ENCODE assay signal across 8 mouse cellular contexts in genomic region chr15:89309962-89310498, GRCm38 (mm10). TPM values are rescaled to one million over a fixed set of nuclear protein-coding genes. Genes with fewer than 3 reads are reported as not detected.
A peak's percentile ranks its signal among the peaks of the same experiment; 100 is the strongest.
DNase-seq lines count a peak whose midpoint lies in the region; ATAC-seq and TF ChIP-seq lines count a peak whose summit lies in the region.

No protein-coding gene starts in this region.

- peak; percentile 41 for DNase-seq in forebrain, embryonic 14.5 days (ENCODE audit: low spot score)
- no peak for DNase-seq in stomach, postnatal 0 days (ENCODE audit: low spot score)
- no peak for DNase-seq in retina, postnatal 1 day
- no peak for DNase-seq in ovary, postnatal 14 days (ENCODE audit: low spot score)

- no peak overlapping the region for H3K4me3 ChIP-seq in forebrain, embryonic 14.5 days (ENCODE audit: low read depth, low read length)
- no peak overlapping the region for H3K4me3 ChIP-seq in forebrain, embryonic 16.5 days (replicated peaks; ENCODE audit: low read length)
- H3K4me3 ChIP-seq in C2C12 (ENCODE audit: insufficient read depth, poor library complexity, severe bottlenecking), result no peak overlapping the region
- H3K4me3 ChIP-seq in liver, embryonic 15.5 days (replicated peaks), result no peak overlapping the region
- no peak overlapping the region for H3K4me3 ChIP-seq in stomach, postnatal 0 days (ENCODE audit: low read depth, low read length)

- TF ChIP-seq CTCF in C2C12 (IDR thresholded peaks at IDR 0.05; ENCODE audit: control insufficient read depth, insufficient read depth, insufficient read length), result no peak
- TF ChIP-seq CTCF in stomach, postnatal 0 days (IDR thresholded peaks at IDR 0.05; ENCODE audit: low read depth), result no peak

- H3K79me2 ChIP-seq in C2C12 (ENCODE audit: control insufficient read depth, insufficient read depth), result peaks cover 100% of the 10 kb centered on the region

- no peaks in the 10 kb centered on the region for H3K27me3 ChIP-seq in forebrain, embryonic 14.5 days (replicated peaks; ENCODE audit: control insufficient read depth, insufficient read depth, low read length)
- H3K27me3 ChIP-seq in forebrain, embryonic 16.5 days (replicated peaks; ENCODE audit: control insufficient read depth, insufficient read depth, low read length), result no peaks in the 10 kb centered on the region
- H3K27me3 ChIP-seq in C2C12 (ENCODE audit: control insufficient read depth, insufficient read depth, insufficient read length), result no peaks in the 10 kb centered on the region
- no peaks in the 10 kb centered on the region for H3K27me3 ChIP-seq in liver, embryonic 15.5 days
- no peaks in the 10 kb centered on the region for H3K27me3 ChIP-seq in stomach, postnatal 0 days (ENCODE audit: control insufficient read depth, insufficient read depth, low read length)

- H3K9me3 ChIP-seq in forebrain, embryonic 14.5 days (replicated peaks; ENCODE audit: control insufficient read depth, low read length), result no peaks in the 10 kb centered on the region
- no peaks in the 10 kb centered on the region for H3K9me3 ChIP-seq in forebrain, embryonic 16.5 days (ENCODE audit: control insufficient read depth, low read length)
- no peaks in the 10 kb centered on the region for H3K9me3 ChIP-seq in liver, embryonic 15.5 days (replicated peaks)
- H3K9me3 ChIP-seq in stomach, postnatal 0 days (ENCODE audit: control insufficient read depth, low read length), result no peaks in the 10 kb centered on the region

- no peak overlapping the region for H3K4me2 ChIP-seq in forebrain, embryonic 14.5 days (ENCODE audit: low read length)
- no peak overlapping the region for H3K4me2 ChIP-seq in forebrain, embryonic 16.5 days (ENCODE audit: low read length)
- H3K4me2 ChIP-seq in liver, embryonic 15.5 days, result no peak overlapping the region
- no peak overlapping the region for H3K4me2 ChIP-seq in stomach, postnatal 0 days (replicated peaks; ENCODE audit: low read depth)

- ATAC-seq in forebrain, embryonic 14.5 days, result no peak
- ATAC-seq in forebrain, embryonic 16.5 days, result no peak
- ATAC-seq in common myeloid progenitor, adult 5-6 weeks (replicated peaks; ENCODE audit: low read depth, poor library complexity, severe bottlenecking), result peak; percentile 68
- 0 out of 2 replicates have a peak, but pooled peaks have one; percentile 3 for ATAC-seq in liver, embryonic 15.5 days (ENCODE audit: insufficient read depth)
- no peak for ATAC-seq in stomach, postnatal 0 days (ENCODE audit: low FRiP score, low TSS enrichment)

- peak overlapping the region; percentile 54 for H3ac ChIP-seq in C2C12 (ENCODE audit: control insufficient read depth, insufficient read length, low read depth)

- TF ChIP-seq EP300 in stomach, postnatal 0 days (optimal IDR thresholded peaks at IDR 0.05), result no peak

- H3K9ac ChIP-seq in forebrain, embryonic 14.5 days (ENCODE audit: low read length), result peak overlapping the region; percentile 26; the same call in 1 of the 2 replicates
- no peak overlapping the region for H3K9ac ChIP-seq in forebrain, embryonic 16.5 days (replicated peaks; ENCODE audit: low read depth, low read length)
- no peak overlapping the region for H3K9ac ChIP-seq in liver, embryonic 15.5 days
- H3K9ac ChIP-seq in stomach, postnatal 0 days (ENCODE audit: low read length), result 0 out of 2 replicates have a peak overlapping the region, but pooled peaks have one; percentile 13

- 69% methylated on average over 6 of the region's 6 CpGs for WGBS in forebrain, embryonic 14.5 days
- WGBS in forebrain, embryonic 16.5 days, result 50% methylated on average over 6 of the region's 6 CpGs
- WGBS in liver, embryonic 15.5 days (ENCODE audit: insufficient replicate concordance), result 20% methylated on average over 6 of the region's 6 CpGs
- 31% methylated on average over 6 of the region's 6 CpGs for WGBS in stomach, postnatal 0 days

- peaks cover 18% of the 10 kb centered on the region for H3K4me1 ChIP-seq in forebrain, embryonic 14.5 days (ENCODE audit: control insufficient read depth, insufficient read depth, low read length)
- H3K4me1 ChIP-seq in forebrain, embryonic 16.5 days (replicated peaks; ENCODE audit: control insufficient read depth, insufficient read depth, low read length), result peaks cover 37% of the 10 kb centered on the region
- peaks cover 72% of the 10 kb centered on the region for H3K4me1 ChIP-seq in liver, embryonic 15.5 days (replicated peaks)
- peaks cover 2% of the 10 kb centered on the region; the same call in 1 of the 2 replicates for H3K4me1 ChIP-seq in stomach, postnatal 0 days (replicated peaks; ENCODE audit: control insufficient read depth, insufficient read depth)

- peaks cover 28% of the 10 kb centered on the region for H3K36me3 ChIP-seq in forebrain, embryonic 14.5 days (ENCODE audit: control insufficient read depth, insufficient read depth, low read length)
- peaks cover 2% of the 10 kb centered on the region for H3K36me3 ChIP-seq in forebrain, embryonic 16.5 days (ENCODE audit: control insufficient read depth, insufficient read depth)
- peaks cover 29% of the 10 kb centered on the region for H3K36me3 ChIP-seq in C2C12 (ENCODE audit: control insufficient read depth, insufficient read depth)
- H3K36me3 ChIP-seq in liver, embryonic 15.5 days (replicated peaks), result peaks cover 20% of the 10 kb centered on the region
- peaks cover 16% of the 10 kb centered on the region for H3K36me3 ChIP-seq in stomach, postnatal 0 days (ENCODE audit: control insufficient read depth, insufficient read depth, low read length)

- peaks cover 81% of the 10 kb centered on the region for H3K79me3 ChIP-seq in C2C12 (ENCODE audit: low read depth)

- H3K27ac ChIP-seq in forebrain, embryonic 14.5 days (ENCODE audit: low read depth, low read length), result 0 out of 2 replicates have a peak overlapping the region, but pooled peaks have one; percentile 15
- H3K27ac ChIP-seq in forebrain, embryonic 16.5 days (ENCODE audit: low read length), result no peak overlapping the region
- H3K27ac ChIP-seq in liver, embryonic 15.5 days (replicated peaks), result no peak overlapping the region
- H3K27ac ChIP-seq in stomach, postnatal 0 days (replicated peaks), result no peak overlapping the region

TF ChIP-seq in C2C12, 6 proteins besides CTCF, POLR2A, EP300 and RAD21:
- TF ChIP-seq USF1 (IDR thresholded peaks at IDR 0.05; ENCODE audit: low read depth) (no peak), FOSL1 (IDR thresholded peaks at IDR 0.05; ENCODE audit: insufficient read depth, low read length, poor library complexity, severe bottlenecking) (peak; percentile 56), MYOD1 (IDR thresholded peaks at IDR 0.05; ENCODE audit: control insufficient read depth, insufficient read length, low read depth) (peak; percentile 98), CEBPB (IDR thresholded peaks at IDR 0.05; ENCODE audit: low read depth) (no peak), MAX (IDR thresholded peaks at IDR 0.05) (peak; percentile 90), MYOG (IDR thresholded peaks at IDR 0.05; ENCODE audit: control insufficient read depth, extremely low read depth, insufficient read length) (no peak)

RNA-seq across cellular contexts. Expression of gene Sbf1, which starts 5.1 kb away (rescaled TPM):
- polyA plus RNA-seq in forebrain, embryonic 14.5 days (2014; fragmentation: Nextera tagmentation; extraction: Ambion mirVana), result 61.8 and 82.8 TPM in 2 replicates
- 81.8 and 97.2 TPM in 2 replicates for polyA plus RNA-seq in forebrain, embryonic 16.5 days (2015; fragmentation: Nextera tagmentation; extraction: Ambion mirVana)
- polyA plus RNA-seq in C2C12 (2012; fragmentation: generic; extraction: Trizol), result 143 TPM
- total RNA-seq in common myeloid progenitor, adult 5-6 weeks (2017), result 43.3 and 53.7 TPM in 2 replicates
- 21.4 and 28.6 TPM in 2 replicates for polyA plus RNA-seq in liver, embryonic 15.5 days (2015; fragmentation: Nextera tagmentation; extraction: Ambion mirVana)
- polyA plus RNA-seq in stomach, postnatal 0 days (2015; fragmentation: Nextera tagmentation; extraction: Ambion mirVana), result 27.6 and 31.9 TPM in 2 replicates

RNA-seq across cellular contexts. Expression of gene Adm2, which starts 12.5 kb away (rescaled TPM):
- not detected in 2 replicates for polyA plus RNA-seq in forebrain, embryonic 14.5 days (2014; fragmentation: Nextera tagmentation; extraction: Ambion mirVana)
- polyA plus RNA-seq in forebrain, embryonic 16.5 days (2015; fragmentation: Nextera tagmentation; extraction: Ambion mirVana), result not detected in 2 replicates
- polyA plus RNA-seq in C2C12 (2012; fragmentation: generic; extraction: Trizol), result 7.0 TPM
- total RNA-seq in common myeloid progenitor, adult 5-6 weeks (2017), result not detected in 2 replicates
- 1.7 and 2.0 TPM in 2 replicates for polyA plus RNA-seq in liver, embryonic 15.5 days (2015; fragmentation: Nextera tagmentation; extraction: Ambion mirVana)
- 0.44 and 0.47 TPM in 2 replicates for polyA plus RNA-seq in stomach, postnatal 0 days (2015; fragmentation: Nextera tagmentation; extraction: Ambion mirVana)

RNA-seq across cellular contexts. Expression of gene Miox, which starts 24.2 kb away (rescaled TPM):
- not detected in 2 replicates for polyA plus RNA-seq in forebrain, embryonic 14.5 days (2014; fragmentation: Nextera tagmentation; extraction: Ambion mirVana)
- polyA plus RNA-seq in forebrain, embryonic 16.5 days (2015; fragmentation: Nextera tagmentation; extraction: Ambion mirVana), result not detected in 2 replicates
- not detected for polyA plus RNA-seq in C2C12 (2012; fragmentation: generic; extraction: Trizol)
- not detected in 2 replicates for total RNA-seq in common myeloid progenitor, adult 5-6 weeks (2017)
- 10.3 and 10.6 TPM in 2 replicates for polyA plus RNA-seq in liver, embryonic 15.5 days (2015; fragmentation: Nextera tagmentation; extraction: Ambion mirVana)
- 0.17 TPM in 1 of 2 replicates, not detected in the other for polyA plus RNA-seq in stomach, postnatal 0 days (2015; fragmentation: Nextera tagmentation; extraction: Ambion mirVana)

RNA-seq across cellular contexts. Expression of gene Lmf2, which starts 45.4 kb away (rescaled TPM):
- polyA plus RNA-seq in forebrain, embryonic 14.5 days (2014; fragmentation: Nextera tagmentation; extraction: Ambion mirVana), result 19.9 and 22.1 TPM in 2 replicates
- polyA plus RNA-seq in forebrain, embryonic 16.5 days (2015; fragmentation: Nextera tagmentation; extraction: Ambion mirVana), result 29.5 and 32.3 TPM in 2 replicates
- polyA plus RNA-seq in C2C12 (2012; fragmentation: generic; extraction: Trizol), result 95.9 TPM
- 13.9 and 14.4 TPM in 2 replicates for total RNA-seq in common myeloid progenitor, adult 5-6 weeks (2017)
- polyA plus RNA-seq in liver, embryonic 15.5 days (2015; fragmentation: Nextera tagmentation; extraction: Ambion mirVana), result 30.9 and 35.3 TPM in 2 replicates
- polyA plus RNA-seq in stomach, postnatal 0 days (2015; fragmentation: Nextera tagmentation; extraction: Ambion mirVana), result 24.3 and 24.4 TPM in 2 replicates

RNA-seq across cellular contexts. Expression of gene Ncaph2, which starts 45.5 kb away (rescaled TPM):
- 132 and 141 TPM in 2 replicates for polyA plus RNA-seq in forebrain, embryonic 14.5 days (2014; fragmentation: Nextera tagmentation; extraction: Ambion mirVana)
- 138 and 140 TPM in 2 replicates for polyA plus RNA-seq in forebrain, embryonic 16.5 days (2015; fragmentation: Nextera tagmentation; extraction: Ambion mirVana)
- polyA plus RNA-seq in C2C12 (2012; fragmentation: generic; extraction: Trizol), result 185 TPM
- 81.4 and 106 TPM in 2 replicates for total RNA-seq in common myeloid progenitor, adult 5-6 weeks (2017)
- polyA plus RNA-seq in liver, embryonic 15.5 days (2015; fragmentation: Nextera tagmentation; extraction: Ambion mirVana), result 110 and 115 TPM in 2 replicates
- polyA plus RNA-seq in stomach, postnatal 0 days (2015; fragmentation: Nextera tagmentation; extraction: Ambion mirVana), result 69.4 and 72.8 TPM in 2 replicates

Comparison
In these comparisons a context has a peak if more than half of its experiments do, and no peak if none do; other contexts are left out.
1. H3K9ac ChIP-seq: peak in forebrain, embryonic 14.5 days (single experiment) and stomach, postnatal 0 days (single experiment); none in forebrain, embryonic 16.5 days (single experiment) and liver, embryonic 15.5 days (single experiment).
2. ATAC-seq: peak in common myeloid progenitor, adult 5-6 weeks (single experiment) and liver, embryonic 15.5 days (single experiment); none in forebrain, embryonic 14.5 days (single experiment), forebrain, embryonic 16.5 days (single experiment) and stomach, postnatal 0 days (single experiment).